Mouse (Mus musculus) gastrocnemius, adult 8-10 months (tissue): ENCODE results near the gene Gpc5. TPM values are rescaled to one million over a fixed set of nuclear protein-coding genes. Genes with fewer than 3 reads are reported as not detected.

Source experiments
- DNase-seq, 2 experiments: peaks; one replicate each; pipeline ENCODE4 v3.0.0; 2022; ENCODE audit warnings: low spot score in 2 of 2
- total RNA-seq, 4 experiments: library from RNA; stranded (reverse); gene quantifications; 2 replicates each; pipeline ENCODE4 v1.2.4; 2022

Gene Gpc5
- total RNA-seq, 4 experiments from 2014 or later: not detected

DNA sequence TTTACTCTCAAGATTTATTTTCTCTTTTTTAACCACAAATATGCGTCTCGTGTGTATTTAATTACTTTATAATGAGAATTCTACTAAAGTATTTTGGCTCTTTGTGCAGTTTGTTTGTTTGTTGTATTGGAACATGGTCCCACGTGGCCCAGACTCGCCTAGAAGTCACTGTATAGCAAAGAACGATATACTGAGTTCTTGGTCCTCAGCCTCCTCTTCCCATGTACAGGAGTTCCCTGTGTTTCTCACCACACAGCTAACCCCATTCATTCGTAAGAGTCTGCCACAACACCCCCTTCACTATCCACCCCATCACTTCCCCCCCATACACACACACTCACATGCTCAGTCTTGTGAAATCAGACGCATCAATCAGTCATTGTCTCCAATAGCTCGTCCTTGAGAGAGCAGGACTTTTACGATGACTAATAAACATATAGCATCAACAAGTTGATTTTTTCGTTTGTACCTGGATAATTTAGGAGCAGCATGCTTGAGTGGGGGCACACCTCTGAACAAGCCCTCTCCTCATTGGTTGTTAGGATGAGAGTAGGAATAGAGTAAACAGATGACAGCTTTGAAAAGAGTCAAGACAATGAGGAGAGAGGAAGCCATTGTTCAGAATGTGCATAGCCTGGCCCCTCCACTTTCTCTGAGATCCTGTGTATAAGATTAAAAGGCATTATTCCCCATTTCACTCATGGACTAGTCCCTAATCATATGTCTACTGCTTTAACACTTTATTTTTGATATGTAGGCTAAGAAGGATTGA lies 740.0 kb downstream of the Gpc5 start:
- DNase-seq: no peak

DNA sequence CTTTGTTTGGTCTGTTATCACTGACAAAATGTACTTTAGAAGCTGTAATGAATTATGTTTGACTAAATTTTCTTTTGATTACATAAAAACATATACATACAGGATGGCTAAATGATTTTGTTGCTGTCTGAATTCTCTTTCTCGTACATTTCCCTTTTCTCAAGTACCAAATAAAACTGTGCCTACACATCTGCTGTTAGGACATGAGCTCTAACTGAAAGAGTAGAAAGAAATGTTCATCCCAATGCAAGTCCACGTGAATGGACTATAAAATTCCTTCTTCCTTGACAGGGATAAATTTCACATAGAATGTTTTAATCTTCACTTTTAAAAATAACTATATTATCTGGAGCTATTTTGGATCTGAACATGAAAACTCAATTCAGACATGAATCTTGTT lies 751.8 kb downstream of the Gpc5 start:
- DNase-seq: no peak

DNA sequence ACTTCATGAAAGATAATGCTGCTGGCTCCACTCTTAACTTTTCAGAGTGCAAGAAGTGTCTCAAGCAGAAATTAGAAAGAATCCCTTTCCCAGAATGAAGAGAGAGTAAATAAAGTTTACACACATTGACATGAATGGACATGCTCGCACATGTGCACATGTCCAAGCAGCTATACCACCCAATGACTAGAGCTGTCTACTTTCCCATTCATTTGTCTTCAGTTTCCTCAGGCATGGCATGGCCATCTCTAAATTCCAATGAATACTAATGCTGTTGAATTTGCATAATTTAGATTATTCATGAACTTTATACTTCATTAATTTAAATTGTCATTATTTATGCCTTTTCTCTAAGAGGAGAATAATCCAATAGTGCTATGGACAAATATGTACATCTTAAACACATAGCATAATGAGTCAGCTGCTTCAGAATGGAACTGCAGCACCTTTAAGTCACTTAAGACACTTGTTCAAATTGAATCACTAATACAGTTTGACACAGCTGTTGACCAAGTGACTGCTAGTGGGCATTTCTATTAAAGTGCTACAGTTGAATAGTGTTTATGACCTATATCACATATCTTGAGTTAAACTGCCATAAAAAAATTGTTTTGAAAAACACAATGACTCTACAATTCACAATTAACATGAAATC lies 752.9 kb downstream of the Gpc5 start:
- DNase-seq: no peak

DNA sequence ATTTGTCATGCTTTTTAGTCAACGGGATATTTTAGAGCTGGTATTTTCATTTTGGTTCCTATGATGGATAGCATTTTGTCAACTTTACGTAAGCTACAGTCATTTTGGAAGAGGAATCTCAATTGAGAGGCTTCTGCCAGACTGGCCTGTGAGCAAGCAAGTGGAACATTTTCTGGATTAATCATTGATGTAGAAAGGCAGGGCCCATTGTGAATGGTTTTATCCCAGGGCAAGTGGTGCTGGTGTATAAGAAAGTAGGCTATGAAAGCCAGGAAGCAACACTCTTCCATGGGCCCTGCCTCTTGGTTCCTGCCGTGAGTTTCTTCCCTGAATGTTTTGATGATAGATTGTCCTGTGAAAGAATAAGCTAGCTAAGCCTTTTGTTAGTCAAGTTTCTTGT lies 777.1 kb downstream of the Gpc5 start:
- DNase-seq: no peak

DNA sequence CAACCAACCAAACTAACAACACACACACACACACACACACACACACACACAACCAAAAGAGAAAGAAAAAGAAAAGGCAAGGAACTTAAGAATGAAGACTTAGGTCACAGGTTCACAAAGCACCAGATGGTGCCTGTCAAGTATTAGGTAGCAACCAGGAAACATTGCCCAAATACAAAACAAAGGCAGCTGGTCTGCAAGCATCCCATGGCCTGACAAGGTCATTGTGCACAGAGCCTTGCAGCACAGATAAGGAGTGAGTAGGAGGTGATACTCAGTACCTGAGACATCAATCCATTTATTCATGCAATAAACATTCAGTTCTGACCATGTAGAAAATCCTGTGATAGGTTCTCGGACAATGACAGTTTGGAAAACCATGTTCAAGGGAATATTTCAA lies 884.0 kb downstream of the Gpc5 start:
- no peak for DNase-seq

DNA sequence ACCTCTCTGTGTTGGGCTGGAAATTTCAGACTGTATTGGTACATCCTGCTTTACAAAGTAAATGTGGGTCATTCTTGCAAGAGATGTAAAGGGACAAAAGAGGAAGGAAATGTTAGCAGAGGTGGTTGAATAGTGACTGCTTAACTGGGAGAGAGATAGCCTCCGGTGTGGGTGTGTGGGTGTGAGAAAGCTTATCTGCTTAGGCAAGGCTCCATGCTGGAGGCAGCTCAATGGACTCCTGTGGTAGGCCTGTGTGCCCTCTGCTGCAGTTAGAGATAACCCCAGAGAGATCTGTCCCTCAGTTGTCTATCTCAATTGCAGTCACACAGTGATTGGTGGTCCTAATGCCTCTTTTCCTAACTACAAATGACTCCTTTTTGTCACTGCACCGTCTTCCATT lies 887.2 kb downstream of the Gpc5 start:
- no peak for DNase-seq

DNA sequence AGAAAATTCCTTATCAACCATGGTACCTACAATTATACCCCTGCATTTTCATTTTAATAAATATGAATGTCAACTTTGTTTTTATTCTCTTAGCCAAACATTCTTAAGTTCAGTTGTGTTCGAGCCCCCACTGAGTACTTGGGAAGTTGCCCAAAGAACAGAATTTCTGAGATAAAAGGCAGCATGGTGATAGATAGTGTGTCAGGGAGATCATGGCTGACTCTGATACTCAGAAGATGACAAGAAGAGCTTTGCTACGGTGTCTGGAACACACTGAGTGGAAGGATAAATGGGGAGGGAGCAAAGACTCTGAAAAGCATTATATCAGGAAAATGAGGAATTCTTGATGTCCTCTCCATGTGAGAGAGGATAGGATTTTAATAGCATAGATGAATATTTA lies 898.7 kb downstream of the Gpc5 start:
- DNase-seq: no peak

DNA sequence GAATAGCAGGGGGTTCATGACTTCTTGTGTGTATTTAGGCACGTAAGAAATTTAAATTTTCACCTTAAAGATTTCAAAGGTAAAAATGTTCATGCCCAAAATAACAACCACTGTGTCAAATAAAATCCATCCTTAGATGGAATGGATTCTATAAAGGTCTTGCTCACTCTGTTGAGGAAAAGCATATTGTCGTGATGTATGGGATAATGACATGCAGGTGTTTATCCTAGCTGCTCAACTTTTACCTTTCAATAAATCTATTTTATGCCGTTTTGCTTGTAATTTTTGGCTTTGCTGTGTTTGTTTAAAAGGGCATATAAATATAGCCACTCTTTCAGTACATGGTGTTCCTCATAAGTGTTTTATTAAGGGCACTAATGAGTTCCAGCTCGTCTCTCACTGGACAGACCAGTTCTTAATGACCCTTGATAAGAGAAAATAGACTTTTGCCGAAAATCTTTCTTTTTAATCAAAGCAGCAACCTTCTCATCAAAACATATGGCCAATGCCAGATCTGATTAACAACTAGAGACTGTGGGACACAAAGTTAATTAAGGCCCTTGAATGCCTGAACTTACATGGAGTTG lies 901.6 kb downstream of the Gpc5 start:
- DNase-seq: no peak

DNA sequence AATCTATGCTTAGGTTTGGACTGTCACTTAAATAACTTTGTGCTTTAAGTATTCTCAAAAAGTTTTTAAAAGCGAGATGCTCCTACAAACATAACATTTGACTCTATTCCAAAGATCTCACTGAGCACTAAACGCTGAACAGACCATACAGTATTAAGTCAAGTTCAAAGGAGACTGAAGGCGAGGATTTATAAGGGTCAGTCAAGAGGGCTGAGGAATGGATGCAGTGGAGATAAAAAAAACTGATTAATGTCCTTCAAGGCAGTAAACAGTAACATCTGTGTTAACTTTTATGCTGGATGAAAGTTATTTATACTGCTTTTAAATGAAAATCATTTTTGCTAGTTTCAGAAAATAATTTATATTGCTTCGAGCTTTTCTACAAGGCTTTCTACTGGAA lies 906.9 kb downstream of the Gpc5 start:
- no peak for DNase-seq

DNA sequence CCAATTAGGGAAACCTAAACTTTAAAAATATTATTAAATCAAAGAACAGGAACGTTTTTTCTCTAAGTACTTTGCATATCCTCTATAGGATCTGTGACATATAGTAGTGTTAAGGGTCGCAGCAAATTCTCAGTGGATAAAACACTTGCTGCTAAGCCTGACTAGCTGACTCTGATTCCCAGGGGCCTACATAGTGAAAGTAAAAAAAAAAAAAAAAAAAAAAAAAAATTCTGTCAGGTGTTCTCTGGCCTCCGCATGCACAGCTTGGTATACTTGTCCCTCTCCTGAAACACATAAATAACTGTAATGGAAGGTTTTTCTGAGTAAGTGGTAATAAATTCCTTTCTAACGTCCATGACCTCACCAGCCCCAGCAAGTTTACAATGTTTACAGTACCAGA lies 995.0 kb downstream of the Gpc5 start:
- DNase-seq: no peak

DNA sequence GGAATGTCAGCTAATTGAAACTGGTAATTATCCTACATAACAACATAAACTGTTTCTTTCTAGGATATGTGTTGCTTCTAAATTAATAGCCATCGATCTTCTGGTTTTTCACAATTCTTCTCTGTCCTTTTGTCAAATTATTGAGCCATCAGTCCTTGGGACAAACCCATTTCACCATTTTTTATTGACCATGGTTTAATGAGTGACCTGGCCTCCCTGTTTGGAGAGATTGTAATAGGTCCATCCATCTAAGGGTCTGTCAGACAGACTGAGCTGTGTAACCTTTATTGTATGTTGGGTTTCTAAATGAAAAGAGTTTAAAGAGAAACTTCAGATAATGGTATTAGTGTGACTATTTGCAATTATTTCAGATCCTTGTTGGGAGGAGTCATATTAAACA lies 1035.9 kb downstream of the Gpc5 start:
- DNase-seq: no peak

DNA sequence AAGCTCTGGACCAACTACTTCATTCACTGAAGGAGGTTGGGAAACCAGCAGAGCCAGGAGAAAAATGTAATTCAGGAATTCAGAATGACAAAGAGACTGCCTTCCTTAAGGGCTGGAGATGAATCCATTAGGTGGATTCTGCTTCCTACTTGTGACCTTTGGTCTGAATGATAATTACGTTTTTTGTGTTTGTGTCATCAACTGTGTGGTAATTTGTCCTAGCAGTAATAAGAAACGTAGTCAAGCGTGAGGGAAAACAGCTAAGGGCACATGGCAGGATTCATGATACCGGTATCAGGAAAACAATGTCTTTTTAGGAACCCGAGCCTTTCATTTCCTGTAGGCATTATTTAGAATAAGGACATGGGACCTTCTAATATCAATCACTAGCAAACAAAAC lies 1045.3 kb downstream of the Gpc5 start:
- no peak for DNase-seq

DNA sequence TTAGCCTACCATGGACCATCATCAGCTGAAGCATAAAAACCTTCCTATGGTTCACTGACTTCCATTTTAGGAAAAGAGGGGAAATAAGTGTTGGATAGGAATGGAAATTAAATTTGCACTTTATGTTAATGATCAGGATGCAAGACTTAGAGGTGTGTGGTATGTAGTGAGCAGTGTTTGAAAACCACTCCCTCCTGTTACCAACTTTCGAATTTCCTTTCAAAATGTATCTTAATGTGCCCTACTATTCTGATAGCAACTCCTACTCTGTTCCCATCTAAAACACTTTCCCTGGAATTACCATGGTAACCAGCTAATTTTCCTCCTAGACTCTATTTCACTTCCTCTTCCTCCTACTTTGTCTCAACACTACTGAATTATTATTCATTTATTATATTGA lies 1045.8 kb downstream of the Gpc5 start:
- DNase-seq: no peak

DNA sequence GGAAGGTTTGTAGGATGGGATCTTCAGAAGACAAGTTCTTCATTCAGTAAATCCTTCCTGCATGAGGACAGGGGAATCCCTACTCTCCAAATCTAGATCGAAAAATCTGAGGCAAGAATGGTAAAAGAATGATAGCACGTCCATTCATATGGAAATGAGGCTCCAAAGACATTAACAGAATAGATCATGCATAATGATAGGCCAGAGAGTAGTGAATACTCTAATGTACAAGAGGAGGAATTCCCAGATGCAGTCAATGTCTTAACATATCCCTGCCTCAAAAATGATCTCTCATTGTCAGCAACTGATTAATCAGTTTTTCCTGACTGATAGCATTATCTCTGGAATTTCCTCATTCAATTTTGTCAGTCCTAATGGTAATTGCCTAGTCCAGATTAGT lies 1070.6 kb downstream of the Gpc5 start:
- no peak for DNase-seq

DNA sequence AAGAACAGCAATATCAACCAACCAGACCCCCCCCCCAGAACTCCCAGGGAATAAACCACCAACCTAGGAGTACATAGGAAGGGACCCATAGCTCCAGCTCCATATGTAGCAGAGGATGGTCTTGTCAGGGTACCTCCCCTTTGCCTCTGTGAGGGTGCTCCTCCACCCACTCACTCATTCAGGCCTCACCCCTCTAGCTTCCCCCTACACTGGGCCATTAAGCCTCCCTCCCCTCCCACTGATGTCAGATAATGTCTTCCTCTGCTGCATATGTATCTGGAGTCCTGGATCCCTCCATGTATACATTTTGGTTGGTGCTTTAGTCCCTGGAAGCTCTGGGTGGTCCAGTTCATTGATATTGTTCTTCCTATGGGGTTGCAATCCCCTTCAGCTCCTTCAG lies 1075.4 kb downstream of the Gpc5 start:
- no peak for DNase-seq

DNA sequence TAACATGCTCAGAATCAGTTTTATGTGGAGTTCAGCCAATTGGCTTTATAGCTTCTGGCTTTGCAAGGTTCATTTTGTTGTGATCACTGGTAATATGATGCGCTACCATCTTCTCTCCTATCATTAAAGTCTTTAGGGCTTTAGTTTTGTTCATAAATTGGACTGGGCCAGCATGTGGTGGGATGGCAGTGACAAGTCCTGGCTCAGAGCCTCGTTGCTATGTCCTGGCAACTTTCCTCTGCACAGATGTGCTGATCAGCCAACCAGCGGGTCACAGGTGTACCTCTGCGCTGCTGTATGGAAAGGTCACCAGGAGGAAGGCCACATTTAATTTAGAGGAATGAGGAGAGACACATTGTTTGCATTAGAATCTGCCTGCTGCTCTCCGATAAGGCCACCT lies 1077.1 kb downstream of the Gpc5 start:
- no peak for DNase-seq

DNA sequence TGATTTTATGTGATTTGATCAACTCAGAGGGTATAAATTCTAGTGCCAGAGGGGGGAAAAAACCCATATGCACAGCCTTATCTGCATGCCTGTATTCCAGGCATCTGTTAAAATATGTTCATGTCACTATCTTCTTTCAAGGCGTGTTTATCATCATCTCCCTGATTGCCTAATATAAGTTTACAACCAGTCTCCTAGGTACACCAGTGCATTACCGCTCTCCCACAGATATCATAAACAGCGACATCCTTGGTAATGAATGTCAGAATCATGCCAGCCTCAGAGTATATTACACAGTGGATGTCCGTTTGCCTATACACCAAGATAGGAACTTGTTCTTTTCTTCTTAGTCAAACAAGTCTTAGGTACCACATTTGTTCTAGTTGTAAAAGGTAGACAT lies 1095.0 kb downstream of the Gpc5 start:
- DNase-seq: no peak

DNA sequence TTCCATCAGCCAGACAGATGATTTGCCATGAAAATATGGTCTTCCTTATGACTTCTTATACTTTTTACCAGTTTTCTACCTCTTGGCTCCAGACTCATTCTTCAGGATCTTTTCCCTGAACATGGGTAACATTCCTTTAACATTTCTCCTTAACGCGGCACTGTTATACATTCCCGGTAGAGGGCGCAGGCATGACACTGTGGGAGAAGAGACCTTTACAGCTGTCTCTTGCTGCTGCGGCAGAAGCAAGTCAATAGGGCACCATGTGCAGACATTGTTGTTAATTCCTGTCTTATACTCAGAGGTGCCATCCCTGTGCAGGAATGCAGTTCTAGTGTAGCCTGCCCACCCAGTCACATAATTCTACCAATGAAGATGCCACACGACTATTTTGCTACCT lies 1115.0 kb downstream of the Gpc5 start:
- DNase-seq: no peak

DNA sequence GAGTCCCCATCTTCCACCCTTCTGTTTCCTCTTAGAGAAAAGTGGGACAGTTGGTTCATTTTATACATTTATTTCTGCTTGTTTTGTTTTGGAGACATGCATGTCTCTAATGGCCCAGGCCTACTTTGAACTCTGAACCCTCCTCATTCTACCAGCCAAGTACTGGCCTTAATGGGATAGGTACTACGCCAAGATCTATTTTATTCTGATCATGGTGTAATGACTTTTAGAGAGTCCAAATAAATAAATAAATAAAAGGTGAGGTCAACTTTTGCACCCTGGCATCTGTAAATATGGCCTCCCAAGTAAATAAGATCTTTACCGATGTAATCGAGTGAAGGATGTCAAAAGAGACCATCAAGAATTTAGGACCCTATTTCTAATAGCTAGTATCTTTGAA lies 1116.6 kb downstream of the Gpc5 start:
- no peak for DNase-seq

DNA sequence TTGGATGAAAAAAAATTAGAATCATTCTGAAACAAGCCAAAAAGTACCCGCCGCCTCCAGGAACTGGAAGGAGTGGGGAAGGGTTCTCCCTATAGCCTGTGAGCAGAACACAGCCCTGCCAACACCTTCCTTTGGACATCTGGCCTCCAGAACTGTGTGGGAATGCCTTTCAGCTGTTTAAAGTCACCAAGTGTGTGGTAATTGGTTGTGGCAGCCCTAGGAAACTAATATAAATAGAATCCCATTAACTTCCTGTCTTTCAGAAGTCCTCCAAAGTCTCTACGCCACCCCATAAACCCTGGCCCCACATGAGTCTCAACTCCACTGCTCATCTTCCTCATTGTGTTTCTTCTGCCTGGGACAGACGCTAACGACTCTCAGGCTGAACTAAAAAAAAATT lies 1117.0 kb downstream of the Gpc5 start:
- DNase-seq: no peak

DNA sequence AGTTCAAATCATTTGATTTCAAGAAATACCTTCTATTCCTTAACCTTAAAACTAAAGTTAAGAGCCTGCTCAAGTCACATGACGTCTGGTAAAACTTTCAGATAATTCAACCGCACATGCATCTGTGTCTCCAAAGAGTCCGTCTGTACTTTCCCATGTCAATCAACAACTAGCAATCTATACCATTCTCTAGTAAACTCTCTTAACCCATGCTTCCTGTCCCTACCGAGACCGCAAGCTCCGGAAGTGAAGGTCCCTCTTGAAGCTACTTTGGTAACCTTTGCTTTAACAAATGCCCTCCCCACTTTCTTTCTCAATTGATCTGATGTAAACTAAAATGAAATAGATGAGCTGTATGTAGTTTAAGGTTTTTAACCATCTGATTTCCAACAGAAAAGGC lies 1118.3 kb downstream of the Gpc5 start:
- no peak for DNase-seq

DNA sequence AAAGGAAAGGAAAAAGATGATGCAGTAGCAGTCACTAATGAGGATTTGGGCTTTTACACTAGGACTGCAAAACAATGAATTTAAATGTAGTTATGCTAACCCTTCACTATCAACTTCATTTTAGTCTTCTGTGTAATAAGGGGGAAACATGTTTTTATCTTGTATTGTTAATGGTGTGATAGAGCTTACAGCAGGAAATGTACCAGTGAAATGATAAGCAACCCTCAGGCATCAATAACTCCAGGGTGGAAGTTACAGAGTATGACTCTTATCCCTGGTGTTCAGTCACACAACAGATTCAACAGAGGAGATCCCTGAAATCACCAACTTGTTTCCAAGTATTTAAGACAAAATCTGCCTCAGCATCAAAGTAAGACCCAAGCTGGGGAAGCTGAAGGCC lies 1120.0 kb downstream of the Gpc5 start:
- no peak for DNase-seq

DNA sequence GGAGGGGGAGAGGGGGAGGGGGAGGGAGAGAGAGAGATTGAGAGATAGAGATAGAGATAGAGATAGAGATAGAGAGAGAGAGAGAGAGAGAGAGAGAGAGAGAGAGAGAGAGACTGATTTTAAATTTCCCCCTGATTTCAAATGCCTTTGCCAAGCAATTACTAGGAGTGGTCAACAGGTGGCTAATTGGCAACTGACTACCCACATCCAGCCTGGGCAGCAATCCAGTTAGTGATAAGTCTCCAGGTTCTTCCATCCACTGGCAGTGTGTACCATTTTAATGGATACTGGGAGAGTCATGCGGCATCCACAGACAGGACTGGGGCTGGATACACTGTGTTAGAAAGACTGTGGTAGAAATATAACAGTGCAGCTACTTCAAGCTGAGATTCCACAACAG lies 1166.1 kb downstream of the Gpc5 start:
- no peak for DNase-seq
